Mouse (Mus musculus): Measurements from ENCODE around the gene Urah.

DNA sequence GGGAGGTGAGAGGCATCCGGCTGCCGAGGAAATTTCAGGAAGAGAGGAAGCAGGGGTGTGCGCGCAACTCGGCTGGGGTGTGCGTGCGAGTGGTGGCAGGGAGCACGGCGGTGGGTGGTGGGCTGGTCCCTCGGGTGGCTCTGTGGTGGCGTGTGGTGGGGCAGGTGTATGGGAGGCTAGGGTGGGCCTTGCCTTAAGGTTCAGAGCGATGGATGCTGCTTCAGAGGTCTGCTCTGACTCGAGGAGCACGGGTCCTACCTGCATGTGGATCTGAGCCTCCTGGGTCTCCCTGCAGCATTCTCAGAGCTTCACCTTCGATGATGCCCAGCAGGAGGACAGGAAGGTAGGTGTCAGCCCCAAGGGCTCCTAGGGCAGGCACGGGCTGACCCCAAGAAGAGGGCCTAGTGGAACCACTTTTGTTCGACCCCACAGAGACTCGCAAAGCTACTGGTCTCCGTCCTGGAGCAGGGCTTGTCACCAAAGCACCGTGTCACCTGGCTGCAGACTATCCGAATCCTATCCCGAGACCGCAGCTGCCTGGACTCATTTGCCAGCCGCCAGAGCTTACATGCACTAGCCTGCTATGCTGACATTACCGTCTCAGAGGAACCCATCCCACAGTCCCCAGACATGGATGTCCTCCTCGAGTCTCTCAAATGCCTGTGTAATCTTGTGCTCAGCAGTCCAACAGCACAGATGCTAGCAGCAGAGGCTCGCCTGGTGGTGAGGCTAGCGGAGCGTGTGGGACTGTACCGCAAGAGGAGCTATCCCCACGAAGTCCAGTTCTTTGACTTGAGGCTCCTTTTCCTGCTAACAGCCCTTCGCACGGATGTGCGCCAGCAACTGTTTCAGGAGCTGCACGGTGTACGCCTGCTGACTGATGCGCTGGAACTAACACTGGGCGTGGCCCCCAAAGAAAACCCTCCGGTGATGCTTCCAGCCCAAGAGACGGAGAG, 23.0 kb downstream of the Urah start, which contains the start of gene Bet1l:
- TF ChIP-seq EP300 (optimal IDR thresholded peaks at IDR 0.05) (no peak), CTCF (IDR thresholded peaks at IDR 0.05; ENCODE audit: low read depth) (no peak)
